Comparison of ENCODE assay signal across 1 mouse cellular context in genomic region chr13:96388042-96388888, GRCm38 (mm10).
A peak's percentile ranks its signal among the peaks of the same experiment; 100 is the strongest.
TF ChIP-seq lines count a peak whose summit lies in the region.

Gene Poc5, plus strand, starts transcription at chr13:96388294.

TF ChIP-seq in MEL, 35 proteins besides CTCF, POLR2A, EP300 and RAD21 (continued from another document):
- TF ChIP-seq MAFK (IDR thresholded peaks at IDR 0.05; ENCODE audit: borderline replicate concordance, low read depth, low read length) = no peak
- TF ChIP-seq RCOR1 (IDR thresholded peaks at IDR 0.05; ENCODE audit: low read depth, low read length) = peak; percentile 88
- TF ChIP-seq ZC3H11A (IDR thresholded peaks at IDR 0.05; ENCODE audit: low read depth, low read length) = no peak
- no peak for TF ChIP-seq ZNF384 (IDR thresholded peaks at IDR 0.05; ENCODE audit: low read depth, low read length)
- no peak for TF ChIP-seq UBTF (IDR thresholded peaks at IDR 0.05; ENCODE audit: borderline replicate concordance, insufficient read depth, low read depth, low read length)
- no peak for TF ChIP-seq GABPA (IDR thresholded peaks at IDR 0.05; ENCODE audit: low read depth, low read length)
